Mouse (Mus musculus) G1E (cell line): ENCODE measurements around the gene Hamp2. TPM values are rescaled to one million over a fixed set of nuclear protein-coding genes. Genes with fewer than 3 reads are reported as not detected.
"Not testable (repeated sequence)": the region's sequence is repeated elsewhere in the genome, so short reads cannot be mapped to it uniquely, and the experiment has no call there.

ENCODE experiments used
- ATAC-seq: 2 replicates; pipeline ENCODE4 v1.8.0; 2016; ENCODE audit warnings: mild to moderate bottlenecking; ENCODE audit not compliant: insufficient number of reproducible peaks, poor library complexity, low FRiP score, severe bottlenecking; ENCODE audit errors: extremely low read depth
- DNase-seq: peaks from one replicate; pipeline ENCODE4 v3.0.0; 2012; ENCODE audit warnings: low spot score
- H3K27me3 ChIP-seq: 2 replicates; pipeline ENCODE4 v1.6.1; 2012; ENCODE audit warnings: mild to moderate bottlenecking, low read length, inconsistent platforms; ENCODE audit not compliant: insufficient read depth
- H3K36me3 ChIP-seq: replicated peaks from 2 replicates; pipeline ENCODE3; 2012; ENCODE audit warnings: mild to moderate bottlenecking, inconsistent platforms
- H3K4me1 ChIP-seq: 2 replicates; pipeline ENCODE4 v1.6.1; 2012; ENCODE audit warnings: low read depth, low read length, inconsistent platforms, mixed read lengths; ENCODE audit not compliant: insufficient read depth
- H3K4me3 ChIP-seq: 2 replicates; pipeline ENCODE4 v1.5.1; 2012; ENCODE audit warnings: low read depth, mild to moderate bottlenecking, inconsistent platforms, low read length, moderate library complexity, mixed read lengths
- H3K9me3 ChIP-seq: replicated peaks from 2 replicates; pipeline ENCODE4 v1.6.1; 2012; ENCODE audit warnings: inconsistent platforms
- CTCF ChIP-seq: IDR thresholded peaks from 2 replicates; pipeline ENCODE4 v1.5.1; 2012; ENCODE audit warnings: low read depth, low read length, inconsistent platforms, mixed read lengths
- GATA1 ChIP-seq: IDR thresholded peaks from 2 replicates; pipeline ENCODE4 v1.6.1; 2012; ENCODE audit warnings: borderline replicate concordance, low read length, inconsistent platforms, mixed read lengths
- GATA2 ChIP-seq: IDR thresholded peaks from 2 replicates; pipeline ENCODE4 v1.6.1; 2012; ENCODE audit warnings: low read depth, low read length, inconsistent platforms, borderline replicate concordance
- POLR2AphosphoS5 ChIP-seq: IDR thresholded peaks from 2 replicates; pipeline ENCODE4 v1.6.1; 2012; ENCODE audit warnings: low read depth, low read length, inconsistent platforms; ENCODE audit not compliant: insufficient replicate concordance
- TAL1 ChIP-seq: conservative IDR thresholded peaks from 2 replicates; pipeline ENCODE4 v1.6.1; 2012; ENCODE audit warnings: low read depth, low read length, inconsistent platforms, mixed read lengths
- polyA plus RNA-seq: library from polyadenylated mRNA; stranded (reverse); fragments of >175 nt; gene quantifications from 2 replicates; pipeline ENCODE4 v1.2.3, GENCODE M21; 2012
- total RNA-seq, 2 experiments: library from RNA; stranded (forward) in 1 of 2; stranded (reverse) in 1 of 2; fragments of 200-1000 nt in 1 of 2; fragments of >200 nt in 1 of 2; fragmentation: Nextera tagmentation in 1 of 2; gene quantifications; 2 replicates each; pipeline ENCODE4 v1.2.3; 2014 to 2017

Hamp2 gene
- total and polyA plus RNA-seq, 3 experiments, result not detected

DNA sequence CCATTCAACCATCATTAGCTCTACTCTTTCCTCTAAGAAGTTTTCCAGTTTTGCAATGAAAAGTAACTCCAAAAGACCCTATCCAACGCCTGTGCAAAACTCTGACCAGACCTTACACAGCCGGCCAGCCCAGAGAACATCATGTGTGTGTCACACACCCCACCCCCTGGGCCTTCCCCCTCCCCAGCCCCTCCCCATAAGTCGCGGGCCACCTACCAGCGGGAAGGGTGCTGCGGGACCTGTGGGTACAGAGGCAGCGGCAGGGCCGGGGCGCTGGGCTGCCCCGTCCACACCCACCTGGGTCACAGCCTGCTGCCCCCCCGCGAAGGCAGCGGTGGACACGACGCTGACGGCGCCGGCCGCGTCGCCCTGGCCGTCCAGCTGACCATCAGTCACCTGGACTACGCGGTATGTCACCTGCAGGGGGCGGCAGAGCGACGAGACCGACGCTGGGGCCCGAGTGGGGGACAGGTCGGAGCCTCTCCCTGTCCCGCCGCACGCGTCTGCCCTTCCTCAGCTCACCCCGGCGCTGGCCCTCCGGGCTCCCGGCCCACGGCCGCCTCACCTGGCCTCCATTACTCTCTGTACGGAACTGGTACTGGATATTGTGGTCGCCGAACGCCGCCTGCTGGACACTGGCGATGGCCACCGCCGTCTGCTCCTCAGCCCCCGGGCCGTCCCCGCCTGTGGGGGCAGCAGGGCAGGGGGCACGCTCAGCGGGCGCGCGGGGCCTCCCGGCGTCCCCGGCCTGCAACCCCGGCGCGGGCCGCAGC, 31.3 kb upstream of the Hamp2 start:
- ATAC-seq, result peak; percentile 38
- H3K27me3 ChIP-seq, result no peaks in the 10 kb centered on the region
- peak; percentile 78 for DNase-seq
- no peaks in the 10 kb centered on the region for H3K9me3 ChIP-seq
- no peak for TF ChIP-seq TAL1
- TF ChIP-seq GATA1, result no peak
- TF ChIP-seq POLR2AphosphoS5, result no peak
- TF ChIP-seq GATA2, result no peak
- H3K4me1 ChIP-seq, result peaks cover 52% of the 10 kb centered on the region
- peak overlapping the region; percentile 92 for H3K4me3 ChIP-seq
- H3K36me3 ChIP-seq, result peaks cover 71% of the 10 kb centered on the region

DNA sequence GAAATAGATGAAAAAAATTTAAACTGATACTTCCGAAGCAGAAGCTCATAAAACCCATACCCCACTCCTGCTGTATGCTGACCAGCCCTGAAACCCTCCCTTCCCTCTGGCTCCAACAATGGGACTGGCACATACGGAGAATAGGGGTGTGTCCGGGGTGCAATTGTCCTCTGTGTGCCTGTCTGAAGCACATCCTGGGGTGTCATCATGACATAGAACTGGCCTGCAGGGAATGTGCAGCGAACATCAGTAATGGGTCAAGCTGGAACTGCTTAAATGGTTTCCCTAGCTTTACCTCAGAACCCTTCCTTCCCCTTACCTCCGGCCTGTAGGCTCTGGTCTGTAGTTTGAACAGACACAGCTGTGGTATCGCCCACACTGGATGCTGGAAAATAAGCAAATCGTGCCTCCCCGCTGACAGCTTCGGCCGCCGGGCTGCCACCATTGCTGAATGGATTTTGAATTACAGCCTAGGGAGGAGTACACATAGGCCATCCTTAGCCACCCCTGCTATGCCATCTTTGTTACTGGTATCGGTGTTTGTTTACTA, 30.6 kb upstream of the Hamp2 start:
- Histone ChIP-seq H3K27me3 (no peaks in the 10 kb centered on the region), H3K4me1 (peaks cover 54% of the 10 kb centered on the region), H3K4me3 (peak overlapping the region; percentile 92), H3K9me3 (no peaks in the 10 kb centered on the region), H3K36me3 (peaks cover 78% of the 10 kb centered on the region)
- no peak for DNase-seq
- no peak for ATAC-seq
- TF ChIP-seq TAL1, result no peak
- TF ChIP-seq POLR2AphosphoS5, result no peak
- TF ChIP-seq GATA2, result no peak
- TF ChIP-seq CTCF, result no peak
- no peak for TF ChIP-seq GATA1

DNA sequence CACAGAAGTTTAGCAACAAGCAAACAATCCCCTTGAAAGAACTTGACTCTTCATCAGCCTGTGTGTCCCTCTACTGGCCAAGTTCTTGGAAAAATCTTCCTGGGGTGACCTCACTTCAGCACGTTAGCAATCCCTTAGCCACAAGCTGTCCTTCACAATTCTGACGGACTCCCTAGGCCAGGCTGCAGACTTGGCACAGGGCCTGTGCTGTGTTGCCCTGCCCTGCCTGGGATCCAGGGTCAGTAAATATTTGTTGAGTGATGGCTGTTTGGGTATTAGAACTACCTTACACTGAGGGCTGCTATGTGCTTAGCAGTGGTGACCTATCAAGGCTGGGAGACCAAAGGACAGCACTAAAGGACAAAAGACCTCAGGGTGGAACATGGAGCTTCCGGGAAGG, 29.6 kb upstream of the Hamp2 start:
- ATAC-seq (no peak), DNase-seq (no peak)
- peaks cover 46% of the 10 kb centered on the region for H3K4me1 ChIP-seq
- H3K36me3 ChIP-seq, result peaks cover 79% of the 10 kb centered on the region
- no peak for TF ChIP-seq CTCF
- TF ChIP-seq GATA2, result no peak
- no peak for TF ChIP-seq POLR2AphosphoS5
- TF ChIP-seq TAL1, result no peak
- TF ChIP-seq GATA1, result no peak
- no peaks in the 10 kb centered on the region for H3K9me3 ChIP-seq
- H3K4me3 ChIP-seq, result no peak overlapping the region
- no peaks in the 10 kb centered on the region for H3K27me3 ChIP-seq

DNA sequence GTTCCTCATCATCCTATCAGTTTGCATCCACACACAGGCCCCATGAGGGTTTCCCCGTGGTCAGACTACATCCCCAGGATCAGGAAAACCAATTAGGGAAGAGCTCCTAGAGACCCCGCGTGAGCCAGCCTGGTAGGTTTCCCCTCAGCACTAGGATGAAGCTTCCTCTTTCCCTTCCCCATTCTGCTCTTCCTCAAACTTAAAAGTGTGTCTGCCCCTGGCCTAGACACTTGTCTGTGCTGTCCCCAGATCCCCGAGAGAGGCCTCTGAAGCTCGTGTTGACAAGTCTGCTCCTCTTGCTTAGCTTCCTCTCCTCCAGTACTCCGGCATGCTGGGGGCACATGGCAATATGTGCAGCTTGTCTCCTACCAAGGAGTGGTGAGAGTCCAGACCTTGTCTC, 29.0 kb upstream of the Hamp2 start:
- ATAC-seq, result no peak
- no peak overlapping the region for H3K4me3 ChIP-seq
- peaks cover 41% of the 10 kb centered on the region for H3K4me1 ChIP-seq
- DNase-seq, result peak; percentile 15
- H3K36me3 ChIP-seq, result peaks cover 78% of the 10 kb centered on the region
- H3K27me3 ChIP-seq, result no peaks in the 10 kb centered on the region
- no peaks in the 10 kb centered on the region for H3K9me3 ChIP-seq
- TF ChIP-seq GATA1, result no peak
- no peak for TF ChIP-seq TAL1
- no peak for TF ChIP-seq CTCF
- TF ChIP-seq POLR2AphosphoS5, result no peak
- no peak for TF ChIP-seq GATA2

DNA sequence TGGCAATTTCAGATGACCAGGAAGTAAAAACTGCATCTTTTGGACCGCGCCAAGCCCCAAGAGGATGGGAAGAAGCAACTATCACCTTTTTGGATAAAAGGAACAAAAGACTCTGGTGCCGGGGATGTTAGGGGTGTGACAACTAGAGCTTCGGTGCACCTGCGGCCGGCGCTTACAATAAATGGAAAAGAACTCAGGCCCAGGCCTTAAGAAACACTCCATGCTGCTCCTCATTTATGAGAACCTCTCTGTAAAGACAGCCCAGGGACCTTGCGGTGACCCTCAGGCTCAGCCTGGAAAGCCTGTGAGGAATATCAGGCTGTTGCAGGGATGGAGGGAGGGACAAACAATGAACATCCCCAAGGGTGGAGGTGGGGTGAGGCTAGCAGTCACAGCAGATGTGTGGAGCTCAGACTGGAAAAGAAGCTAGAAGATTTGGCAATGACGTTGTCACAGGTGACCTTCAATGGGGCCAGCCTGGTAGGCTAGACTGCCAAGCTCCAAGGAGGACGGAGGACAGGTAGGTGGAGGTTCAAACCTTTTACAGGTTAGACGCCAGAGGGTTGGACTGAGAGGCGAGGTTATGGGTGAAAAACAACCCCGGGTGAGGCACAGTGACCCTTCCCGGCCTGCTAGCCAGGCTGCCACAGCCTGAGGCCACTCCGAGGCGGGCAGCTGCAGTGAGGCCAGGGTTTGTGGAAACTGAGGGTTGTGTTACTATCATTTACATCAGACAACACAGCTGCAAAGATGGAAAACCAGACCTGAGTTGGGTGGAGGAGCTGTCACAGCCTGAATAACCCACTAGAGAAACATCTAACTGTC, 28.2 kb upstream of the Hamp2 start:
- Histone ChIP-seq H3K9me3 (no peaks in the 10 kb centered on the region), H3K27me3 (no peaks in the 10 kb centered on the region), H3K4me3 (no peak overlapping the region), H3K4me1 (peaks cover 33% of the 10 kb centered on the region), H3K36me3 (peaks cover 75% of the 10 kb centered on the region)
- no peak for DNase-seq
- no peak for ATAC-seq
- TF ChIP-seq TAL1 (no peak), CTCF (no peak), GATA2 (no peak), POLR2AphosphoS5 (no peak), GATA1 (no peak)

DNA sequence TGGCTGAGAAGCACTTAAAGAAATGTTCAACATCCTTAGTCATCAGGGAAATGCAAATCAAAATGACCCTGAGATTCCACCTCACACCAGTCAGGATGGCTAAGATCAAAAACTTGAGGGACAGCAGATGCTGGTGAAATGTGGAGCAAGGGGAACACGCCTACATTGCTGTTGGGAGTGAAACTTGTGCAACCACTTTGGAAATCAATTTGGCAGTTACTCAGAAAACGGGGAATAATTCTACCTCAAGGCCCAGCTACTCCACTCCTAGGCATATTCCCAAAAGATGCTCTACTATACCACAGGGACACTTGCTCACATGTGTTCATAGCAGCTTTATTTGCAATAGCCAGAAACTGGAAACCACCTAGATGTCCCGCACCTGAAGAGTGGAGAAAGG, 25.4 kb upstream of the Hamp2 start:
- peaks cover 84% of the 10 kb centered on the region for H3K36me3 ChIP-seq
- H3K4me3 ChIP-seq, result not testable (repeated sequence)

DNA sequence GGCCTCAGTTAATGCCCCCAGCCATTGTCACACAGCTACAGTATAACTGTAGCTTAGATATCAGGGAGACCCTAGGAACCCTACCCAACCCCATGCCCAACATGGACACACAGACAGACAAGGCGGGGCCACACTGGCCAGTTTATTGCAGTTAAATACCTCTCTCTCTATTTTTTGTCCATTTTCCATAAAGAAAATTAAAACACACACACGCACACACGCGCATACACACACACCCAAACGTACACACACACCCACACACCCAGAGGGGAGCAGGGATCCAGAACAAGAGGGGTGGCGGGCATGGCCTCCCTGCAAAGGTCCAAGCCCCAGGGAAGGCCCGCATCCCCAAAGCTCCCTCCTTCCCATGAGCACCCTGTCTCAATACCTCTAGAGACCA, 21.4 kb upstream of the Hamp2 start:
- Histone ChIP-seq H3K27me3 (no peaks in the 10 kb centered on the region; the same call in 1 of the 2 replicates), H3K9me3 (no peaks in the 10 kb centered on the region), H3K36me3 (peaks cover 47% of the 10 kb centered on the region), H3K4me3 (no peak overlapping the region), H3K4me1 (peaks cover 9% of the 10 kb centered on the region)
- TF ChIP-seq POLR2AphosphoS5, result no peak
- no peak for TF ChIP-seq TAL1
- TF ChIP-seq GATA2, result no peak
- TF ChIP-seq GATA1, result no peak
- TF ChIP-seq CTCF, result no peak
- DNase-seq (no peak), ATAC-seq (no peak)

More for the DNA sequence above, 25.4 kb upstream of the Hamp2 start:
- not testable (repeated sequence) for H3K27me3 ChIP-seq, ATAC-seq, H3K9me3 ChIP-seq, DNase-seq
- peaks cover 26% of the 10 kb centered on the region for H3K4me1 ChIP-seq

DNA sequence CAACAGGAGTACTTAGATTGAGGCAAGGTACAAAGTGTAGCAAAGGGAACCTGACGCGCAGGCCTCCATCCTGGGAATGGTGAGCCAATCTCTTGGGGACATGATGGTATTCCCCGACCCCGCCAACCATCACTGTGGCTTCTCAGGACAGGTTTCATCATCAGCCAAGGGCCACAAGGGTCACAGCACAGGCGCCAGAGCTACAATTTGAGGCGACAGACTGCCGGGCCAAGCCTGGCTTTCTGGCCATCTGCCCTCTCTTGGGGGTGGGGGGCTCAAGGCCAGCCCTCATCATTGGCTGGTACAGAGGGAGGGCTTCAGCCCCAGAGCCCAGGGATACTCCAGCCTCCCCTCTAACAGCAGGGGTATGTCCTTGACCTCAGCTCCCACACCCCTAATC, 21.0 kb upstream of the Hamp2 start:
- H3K4me1 ChIP-seq, ATAC-seq, H3K27me3 ChIP-seq, H3K9me3 ChIP-seq, H3K4me3 ChIP-seq, DNase-seq: not testable (repeated sequence)
- H3K36me3 ChIP-seq, result peaks cover 42% of the 10 kb centered on the region

DNA sequence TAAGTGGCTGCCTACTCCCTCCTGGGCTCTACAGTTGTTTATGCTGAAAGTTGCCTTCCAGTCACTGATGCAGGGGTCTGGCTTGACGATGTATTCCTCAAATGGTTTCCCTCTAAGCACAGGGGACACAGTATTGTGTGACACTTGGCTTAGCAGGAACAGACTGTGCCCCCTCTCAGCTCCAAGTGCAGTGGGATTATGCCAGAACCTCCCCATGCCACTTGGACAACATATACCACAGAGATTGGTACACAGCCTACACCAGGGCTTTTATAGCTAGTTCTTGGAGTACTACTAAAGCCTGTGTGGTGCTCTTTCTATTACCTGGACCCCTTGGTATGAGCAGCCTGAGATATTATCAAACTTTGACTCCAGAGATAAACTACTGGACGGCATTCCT, 20.2 kb upstream of the Hamp2 start:
- H3K36me3 ChIP-seq, result peaks cover 35% of the 10 kb centered on the region
- H3K9me3 ChIP-seq, H3K4me1 ChIP-seq, ATAC-seq, DNase-seq, H3K4me3 ChIP-seq, H3K27me3 ChIP-seq: not testable (repeated sequence)
